Comparison of ENCODE assay signal across 10 mouse cellular contexts in the genomic region with DNA sequence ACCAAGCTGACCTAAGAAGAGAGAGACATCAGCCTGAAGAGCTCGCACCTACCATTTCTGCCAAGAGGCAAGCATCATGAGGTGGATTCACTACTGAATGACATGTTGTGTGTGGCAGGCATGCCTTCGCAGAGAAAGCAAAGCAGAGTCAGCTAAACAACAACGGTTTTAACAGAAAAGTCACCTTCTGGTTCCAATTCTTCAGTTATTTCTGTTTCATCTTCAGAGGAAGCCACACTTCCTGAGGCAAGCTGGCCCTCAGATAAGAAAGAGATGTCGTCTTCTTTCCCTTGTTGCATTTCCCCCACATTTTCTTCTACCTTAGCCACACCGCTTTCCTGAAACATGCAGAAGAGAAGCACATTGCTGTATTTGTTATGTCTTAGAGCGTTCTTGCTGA.
"Had no signal": no experiment of that assay in that cellular context is flagged by ENCODE, and none has a peak within 500 bp of the region (broad histone marks: within the 10 kb centered on the region; RNA-seq: fewer than 3 reads in every experiment).

No protein-coding gene starts in this region.

- ATAC-seq: midbrain, embryonic 15.5 days had no signal

- DNase-seq: kidney, adult 11 months; kidney, adult 9 months; kidney, postnatal 10 days; kidney, postnatal 4 days; left cerebral cortex, postnatal 4 days; lung, adult 18-20 months; right cerebral cortex, postnatal 14 days had no signal

- H3K4me3 ChIP-seq: limb, embryonic 13.5 days; midbrain, embryonic 15.5 days had no signal

- H3K27ac ChIP-seq: limb, embryonic 13.5 days; liver, embryonic 14.5 days; midbrain, embryonic 15.5 days had no signal
